Mouse (Mus musculus) stomach, embryonic 14.5 days (tissue): ENCODE data around the gene C530025M09Rik. TPM values are rescaled to one million over a fixed set of nuclear protein-coding genes. Genes with fewer than 3 reads are reported as not detected.

ENCODE experiments used
- polyA plus RNA-seq: library from polyadenylated mRNA; unstranded; fragments of >200 nt; fragmentation: Nextera tagmentation; extraction: Ambion mirVana; gene quantifications from 2 replicates; pipeline ENCODE4 v1.2.1, GENCODE M21; 2014

The C530025M09Rik gene
- polyA plus RNA-seq, 1 experiment from 2014 or later = not detected

Other genes starting within 250 kb of the C530025M09Rik start
- gene Syndig1, start 2.0 kb downstream of the C530025M09Rik start, polyA plus RNA-seq = 11.9 and 13.6 TPM in 2 replicates